Mouse (Mus musculus): ENCODE measurements at regions not wholly inside any gene's neighbourhood (a gene's known extent, or its start where the extent isn't known, plus 50 kb on each side); places are given as distances from the start of the nearest gene placed in this dataset.

- 80% methylated on average over 4 of the region's 4 CpGs for WGBS
- H3K4me2 ChIP-seq (replicated peaks; ENCODE audit: low read depth, low read length), result no peak overlapping the region
- no peak overlapping the region for H3K9ac ChIP-seq (replicated peaks; ENCODE audit: low read depth, low read length)
- no peaks in the 10 kb centered on the region for H3K27me3 ChIP-seq (ENCODE audit: control insufficient read depth, insufficient read depth, low read length)
- no peak overlapping the region for H3K27ac ChIP-seq (ENCODE audit: low read length)
- H3K9me3 ChIP-seq (ENCODE audit: control insufficient read depth, low read depth, low read length), result no peaks in the 10 kb centered on the region
- no peaks in the 10 kb centered on the region for H3K36me3 ChIP-seq (ENCODE audit: control insufficient read depth, insufficient read depth, low read length)
- H3K4me3 ChIP-seq (ENCODE audit: low read depth, low read length), result no peak overlapping the region
- ATAC-seq (ENCODE audit: insufficient number of reproducible peaks, insufficient read depth, low FRiP score, low read depth), result no peak
- no peaks in the 10 kb centered on the region for H3K4me1 ChIP-seq (ENCODE audit: control insufficient read depth, insufficient read depth, low read length)
These were observed 441.9 kb upstream of the Fam19a5 start for GRCm38 (mm10) chr15:87102211-87102610.

GRCm38 (mm10) chr15:87105951-87106350 lies 438.1 kb upstream of the Fam19a5 start:
- Histone ChIP-seq H3K27ac (ENCODE audit: low read length) (no peak overlapping the region), H3K9me3 (ENCODE audit: control insufficient read depth, low read depth, low read length) (no peaks in the 10 kb centered on the region), H3K27me3 (ENCODE audit: control insufficient read depth, insufficient read depth, low read length) (no peaks in the 10 kb centered on the region), H3K4me3 (ENCODE audit: low read depth, low read length) (no peak overlapping the region), H3K9ac (replicated peaks; ENCODE audit: low read depth, low read length) (no peak overlapping the region), H3K4me1 (ENCODE audit: control insufficient read depth, insufficient read depth, low read length) (no peaks in the 10 kb centered on the region), H3K4me2 (replicated peaks; ENCODE audit: low read depth, low read length) (no peak overlapping the region), H3K36me3 (ENCODE audit: control insufficient read depth, insufficient read depth, low read length) (no peaks in the 10 kb centered on the region)
- ATAC-seq (ENCODE audit: insufficient number of reproducible peaks, insufficient read depth, low FRiP score, low read depth), result no peak
- WGBS, result 87% methylated on average over 8 of the region's 8 CpGs

GRCm38 (mm10) chr15:87107701-87108100 lies 436.4 kb upstream of the Fam19a5 start:
- Histone ChIP-seq H3K4me2 (replicated peaks; ENCODE audit: low read depth, low read length) (no peak overlapping the region), H3K4me1 (ENCODE audit: control insufficient read depth, insufficient read depth, low read length) (no peaks in the 10 kb centered on the region), H3K9ac (replicated peaks; ENCODE audit: low read depth, low read length) (no peak overlapping the region), H3K4me3 (ENCODE audit: low read depth, low read length) (no peak overlapping the region), H3K27ac (ENCODE audit: low read length) (no peak overlapping the region), H3K36me3 (ENCODE audit: control insufficient read depth, insufficient read depth, low read length) (no peaks in the 10 kb centered on the region), H3K9me3 (ENCODE audit: control insufficient read depth, low read depth, low read length) (no peaks in the 10 kb centered on the region), H3K27me3 (ENCODE audit: control insufficient read depth, insufficient read depth, low read length) (no peaks in the 10 kb centered on the region)
- ATAC-seq (ENCODE audit: insufficient number of reproducible peaks, insufficient read depth, low FRiP score, low read depth), result no peak
- WGBS, result 65% methylated on average over 4 of the region's 4 CpGs

GRCm38 (mm10) chr15:87108411-87108810 lies 435.7 kb upstream of the Fam19a5 start:
- Histone ChIP-seq H3K27me3 (ENCODE audit: control insufficient read depth, insufficient read depth, low read length) (no peaks in the 10 kb centered on the region), H3K4me2 (replicated peaks; ENCODE audit: low read depth, low read length) (no peak overlapping the region), H3K4me3 (ENCODE audit: low read depth, low read length) (no peak overlapping the region), H3K9ac (replicated peaks; ENCODE audit: low read depth, low read length) (no peak overlapping the region), H3K27ac (ENCODE audit: low read length) (no peak overlapping the region), H3K9me3 (ENCODE audit: control insufficient read depth, low read depth, low read length) (no peaks in the 10 kb centered on the region), H3K4me1 (ENCODE audit: control insufficient read depth, insufficient read depth, low read length) (no peaks in the 10 kb centered on the region), H3K36me3 (ENCODE audit: control insufficient read depth, insufficient read depth, low read length) (no peaks in the 10 kb centered on the region)
- no peak for ATAC-seq (ENCODE audit: insufficient number of reproducible peaks, insufficient read depth, low FRiP score, low read depth)
- WGBS, result 83% methylated on average over 7 of the region's 7 CpGs

- no peak for ATAC-seq (ENCODE audit: insufficient number of reproducible peaks, insufficient read depth, low FRiP score, low read depth)
- Histone ChIP-seq H3K4me3 (ENCODE audit: low read depth, low read length) (no peak overlapping the region), H3K36me3 (ENCODE audit: control insufficient read depth, insufficient read depth, low read length) (no peaks in the 10 kb centered on the region), H3K4me1 (ENCODE audit: control insufficient read depth, insufficient read depth, low read length) (no peaks in the 10 kb centered on the region), H3K4me2 (replicated peaks; ENCODE audit: low read depth, low read length) (no peak overlapping the region), H3K27me3 (ENCODE audit: control insufficient read depth, insufficient read depth, low read length) (no peaks in the 10 kb centered on the region), H3K9me3 (ENCODE audit: control insufficient read depth, low read depth, low read length) (no peaks in the 10 kb centered on the region), H3K27ac (ENCODE audit: low read length) (no peak overlapping the region), H3K9ac (replicated peaks; ENCODE audit: low read depth, low read length) (no peak overlapping the region)
- 22% methylated on average over 4 of the region's 4 CpGs for WGBS
These were observed 421.4 kb upstream of the Fam19a5 start for GRCm38 (mm10) chr15:87122656-87123055.

- H3K4me2 ChIP-seq (replicated peaks; ENCODE audit: low read depth, low read length), result no peak overlapping the region
These were observed 418.5 kb upstream of the Fam19a5 start for GRCm38 (mm10) chr15:87125427-87126148.

GRCm38 (mm10) chr15:87138870-87139269 lies 405.2 kb upstream of the Fam19a5 start:
- Histone ChIP-seq H3K9me3 (ENCODE audit: control insufficient read depth, low read depth, low read length) (no peaks in the 10 kb centered on the region), H3K36me3 (ENCODE audit: control insufficient read depth, insufficient read depth, low read length) (no peaks in the 10 kb centered on the region)

More at GRCm38 (mm10) chr15:87125427-87126148, 418.5 kb upstream of the Fam19a5 start:
- no peaks in the 10 kb centered on the region for H3K36me3 ChIP-seq (ENCODE audit: control insufficient read depth, insufficient read depth, low read length)
- H3K9me3 ChIP-seq (ENCODE audit: control insufficient read depth, low read depth, low read length), result no peaks in the 10 kb centered on the region
- no peak overlapping the region for H3K27ac ChIP-seq (ENCODE audit: low read length)
- no peak overlapping the region for H3K9ac ChIP-seq (replicated peaks; ENCODE audit: low read depth, low read length)
- no peak for ATAC-seq (ENCODE audit: insufficient number of reproducible peaks, insufficient read depth, low FRiP score, low read depth)
- no peak overlapping the region for H3K4me3 ChIP-seq (ENCODE audit: low read depth, low read length)
- 50% methylated on average over 6 of the region's 6 CpGs for WGBS
- H3K27me3 ChIP-seq (ENCODE audit: control insufficient read depth, insufficient read depth, low read length), result no peaks in the 10 kb centered on the region
- H3K4me1 ChIP-seq (ENCODE audit: control insufficient read depth, insufficient read depth, low read length), result no peaks in the 10 kb centered on the region

GRCm38 (mm10) chr15:87169136-87169535 lies 375.0 kb upstream of the Fam19a5 start:
- no peak overlapping the region for H3K4me2 ChIP-seq (replicated peaks; ENCODE audit: low read depth, low read length)
- H3K9ac ChIP-seq (replicated peaks; ENCODE audit: low read depth, low read length), result no peak overlapping the region
- H3K4me1 ChIP-seq (ENCODE audit: control insufficient read depth, insufficient read depth, low read length), result no peaks in the 10 kb centered on the region
- H3K27ac ChIP-seq (ENCODE audit: low read length), result no peak overlapping the region
- no peak for ATAC-seq (ENCODE audit: insufficient number of reproducible peaks, insufficient read depth, low FRiP score, low read depth)
- no peak overlapping the region for H3K4me3 ChIP-seq (ENCODE audit: low read depth, low read length)
- no peaks in the 10 kb centered on the region for H3K36me3 ChIP-seq (ENCODE audit: control insufficient read depth, insufficient read depth, low read length)
- H3K27me3 ChIP-seq (ENCODE audit: control insufficient read depth, insufficient read depth, low read length), result no peaks in the 10 kb centered on the region
- no peaks in the 10 kb centered on the region for H3K9me3 ChIP-seq (ENCODE audit: control insufficient read depth, low read depth, low read length)
- 68% methylated on average over 5 of the region's 5 CpGs for WGBS

More at GRCm38 (mm10) chr15:87138870-87139269, 405.2 kb upstream of the Fam19a5 start:
- ATAC-seq (ENCODE audit: insufficient number of reproducible peaks, insufficient read depth, low FRiP score, low read depth), result no peak
- H3K27ac ChIP-seq (ENCODE audit: low read length), result no peak overlapping the region
- no peaks in the 10 kb centered on the region for H3K4me1 ChIP-seq (ENCODE audit: control insufficient read depth, insufficient read depth, low read length)
- H3K4me3 ChIP-seq (ENCODE audit: low read depth, low read length), result no peak overlapping the region
- H3K4me2 ChIP-seq (replicated peaks; ENCODE audit: low read depth, low read length), result no peak overlapping the region
- no peaks in the 10 kb centered on the region for H3K27me3 ChIP-seq (ENCODE audit: control insufficient read depth, insufficient read depth, low read length)
- H3K9ac ChIP-seq (replicated peaks; ENCODE audit: low read depth, low read length), result no peak overlapping the region

- ATAC-seq (ENCODE audit: insufficient number of reproducible peaks, insufficient read depth, low FRiP score, low read depth), result no peak
These were observed 373.2 kb upstream of the Fam19a5 start for GRCm38 (mm10) chr15:87170890-87171289.

More at GRCm38 (mm10) chr15:87170890-87171289, 373.2 kb upstream of the Fam19a5 start:
- WGBS, result 41% methylated on average over 4 of the region's 4 CpGs
- Histone ChIP-seq H3K4me3 (ENCODE audit: low read depth, low read length) (no peak overlapping the region), H3K27me3 (ENCODE audit: control insufficient read depth, insufficient read depth, low read length) (no peaks in the 10 kb centered on the region), H3K4me2 (replicated peaks; ENCODE audit: low read depth, low read length) (no peak overlapping the region), H3K36me3 (ENCODE audit: control insufficient read depth, insufficient read depth, low read length) (no peaks in the 10 kb centered on the region), H3K4me1 (ENCODE audit: control insufficient read depth, insufficient read depth, low read length) (no peaks in the 10 kb centered on the region), H3K9me3 (ENCODE audit: control insufficient read depth, low read depth, low read length) (no peaks in the 10 kb centered on the region), H3K27ac (ENCODE audit: low read length) (no peak overlapping the region), H3K9ac (replicated peaks; ENCODE audit: low read depth, low read length) (no peak overlapping the region)
